Mouse (Mus musculus): ENCODE results near the gene Mum1. TPM values are rescaled to one million over a fixed set of nuclear protein-coding genes. Genes with fewer than 3 reads are reported as not detected.

The Mum1 gene
- polyA plus RNA-seq, 1 experiment = 39.5 TPM

GRCm38 (mm10) chr10:80257936-80258335 is 31.7 kb downstream of the Mum1 start:
- no peak for TF ChIP-seq GATA1 (IDR thresholded peaks at IDR 0.05; ENCODE audit: low read length)

GRCm38 (mm10) chr10:80258752-80259462 is 32.7 kb downstream of the Mum1 start:
- no peak for TF ChIP-seq GATA1 (IDR thresholded peaks at IDR 0.05; ENCODE audit: low read length)

- TF ChIP-seq GATA1 (IDR thresholded peaks at IDR 0.05; ENCODE audit: low read length) = no peak
These were observed 33.2 kb downstream of the Mum1 start for GRCm38 (mm10) chr10:80259463-80259805.

- no peak for TF ChIP-seq GATA1 (IDR thresholded peaks at IDR 0.05; ENCODE audit: low read length)
These were observed 33.8 kb downstream of the Mum1 start for GRCm38 (mm10) chr10:80259861-80260641.

- no peak for TF ChIP-seq GATA1 (IDR thresholded peaks at IDR 0.05; ENCODE audit: low read length)
These were observed 34.7 kb downstream of the Mum1 start, which contains the start of the genes Gamt and Dazap1 for GRCm38 (mm10) chr10:80260642-80261584. Gene Gamt, minus strand, starts transcription at chr10:80261012. Gene Dazap1, plus strand, starts transcription at chr10:80261486.

GRCm38 (mm10) chr10:80261585-80261968 is 35.3 kb downstream of the Mum1 start:
- no peak for TF ChIP-seq GATA1 (IDR thresholded peaks at IDR 0.05; ENCODE audit: low read length)

GRCm38 (mm10) chr10:80262169-80262568 is 35.9 kb downstream of the Mum1 start:
- no peak for TF ChIP-seq GATA1 (IDR thresholded peaks at IDR 0.05; ENCODE audit: low read length)

- TF ChIP-seq GATA1 (IDR thresholded peaks at IDR 0.05; ENCODE audit: low read length) = no peak
These were observed 36.6 kb downstream of the Mum1 start for GRCm38 (mm10) chr10:80262776-80263365.

GRCm38 (mm10) chr10:80264341-80265148 is 38.3 kb downstream of the Mum1 start:
- TF ChIP-seq GATA1 (IDR thresholded peaks at IDR 0.05; ENCODE audit: low read length) = no peak

- no peak for TF ChIP-seq GATA1 (IDR thresholded peaks at IDR 0.05; ENCODE audit: low read length)
These were observed 38.9 kb downstream of the Mum1 start for GRCm38 (mm10) chr10:80265149-80265486.

- TF ChIP-seq GATA1 (IDR thresholded peaks at IDR 0.05; ENCODE audit: low read length) = no peak
These were observed 43.9 kb downstream of the Mum1 start for GRCm38 (mm10) chr10:80270099-80270498.

GRCm38 (mm10) chr10:80270734-80271181 is 44.5 kb downstream of the Mum1 start:
- no peak for TF ChIP-seq GATA1 (IDR thresholded peaks at IDR 0.05; ENCODE audit: low read length)

- TF ChIP-seq GATA1 (IDR thresholded peaks at IDR 0.05; ENCODE audit: low read length) = no peak
These were observed 45.1 kb downstream of the Mum1 start for GRCm38 (mm10) chr10:80271186-80271843.
